Mouse (Mus musculus) hematopoietic stem cell, adult 5-6 weeks (primary cell): ENCODE measurements around the gene Tbc1d21. TPM values are rescaled to one million over a fixed set of nuclear protein-coding genes. Genes with fewer than 3 reads are reported as not detected.
A peak's percentile ranks its signal among the peaks of the same experiment; 100 is the strongest.

Experiments
- ATAC-seq, 2 experiments: fragments of 125-278 bp in 1 of 2; replicated peaks in 1 of 2; 2 replicates each; pipeline ENCODE4 v1.8.0; 2016 to 2017; ENCODE audit warnings: inconsistent platforms in 2 of 2, mild to moderate bottlenecking in 2 of 2, moderate number of reproducible peaks in 2 of 2, low read depth in 1 of 2, moderate TSS enrichment in 1 of 2; ENCODE audit not compliant: low FRiP score in 2 of 2, poor library complexity in 2 of 2, severe bottlenecking in 2 of 2, insufficient read depth in 1 of 2, low TSS enrichment in 1 of 2
- total RNA-seq: library from RNA; stranded (forward); fragments of 172-1452, 232-1000 nt; gene quantifications from 2 replicates; pipeline ENCODE4 v1.2.3, GENCODE M21; 2017

Gene Tbc1d21
- total RNA-seq, 1 experiment from 2014 or later: not detected

DNA sequence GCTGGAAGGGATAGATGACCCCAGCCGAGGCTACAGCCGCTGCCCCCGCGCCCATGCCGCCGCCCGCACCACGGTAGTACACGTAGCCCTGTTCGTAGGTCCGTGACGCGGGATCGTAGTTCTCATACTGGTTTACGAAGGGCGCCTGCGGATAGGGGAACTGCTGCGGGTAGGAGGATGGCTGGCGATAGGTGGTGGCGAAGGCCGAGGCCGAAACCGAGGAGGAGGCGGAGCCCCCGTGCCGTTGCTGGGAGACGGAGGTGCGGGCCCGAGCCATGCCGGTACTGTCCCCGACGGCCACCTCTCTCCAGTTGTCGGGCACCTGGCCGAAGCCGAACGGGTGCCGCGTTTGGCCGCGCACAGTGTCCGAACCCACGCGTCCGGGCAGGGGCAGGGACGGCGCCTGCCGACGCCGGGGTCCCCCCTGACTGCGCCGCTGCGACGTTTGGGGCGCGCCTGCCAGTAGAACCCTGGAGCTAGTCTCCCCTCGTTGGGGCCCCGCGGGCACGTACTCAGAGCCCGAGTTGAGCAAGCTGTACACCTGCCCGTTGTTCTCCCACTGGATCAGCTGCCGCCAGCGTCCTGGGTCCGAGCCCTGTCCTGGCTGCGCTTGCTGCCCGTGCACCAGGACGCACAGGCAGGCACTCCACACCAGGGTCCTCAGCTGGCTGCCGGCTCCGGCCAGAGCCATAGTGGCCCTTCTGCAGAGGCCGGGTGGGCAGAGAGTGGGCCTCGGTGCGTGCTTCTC, 57.9 kb downstream of the Tbc1d21 start:
- peak; percentile 52 to 65 for ATAC-seq

DNA sequence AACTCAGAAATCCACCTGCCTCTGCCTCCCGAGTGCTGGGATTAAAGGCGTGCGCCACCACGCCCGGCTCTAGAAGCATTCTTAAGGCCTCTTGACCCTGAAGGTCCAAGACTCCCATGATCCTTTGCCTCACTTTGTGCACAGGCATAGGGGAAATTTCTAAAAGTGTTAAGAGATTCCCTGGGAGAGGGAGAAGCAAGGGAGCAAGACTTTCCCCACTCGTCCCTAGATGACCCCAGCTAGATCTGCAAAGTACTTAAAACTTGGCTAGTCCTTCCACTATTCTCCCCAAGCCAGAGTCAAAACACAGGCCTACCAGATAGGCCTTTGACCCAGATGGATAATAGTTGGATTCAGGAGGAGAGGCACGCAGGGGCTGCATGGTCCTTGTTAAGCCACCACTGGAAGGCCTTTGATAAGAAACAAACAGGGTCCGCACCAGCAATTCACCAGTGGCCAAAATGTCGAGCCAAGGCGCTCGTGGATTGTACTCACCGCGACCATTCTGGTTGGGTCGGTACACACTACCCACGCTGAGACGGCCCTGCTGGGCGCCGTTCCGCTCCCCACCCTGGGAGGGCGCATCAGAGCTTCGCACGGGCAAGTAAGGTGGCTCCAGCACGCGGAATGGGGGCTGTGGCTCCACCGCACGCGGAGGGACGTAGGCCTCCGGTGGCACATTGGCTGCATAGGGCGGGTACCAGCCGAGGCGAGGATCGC, 58.9 kb downstream of the Tbc1d21 start:
- ATAC-seq: no peak

DNA sequence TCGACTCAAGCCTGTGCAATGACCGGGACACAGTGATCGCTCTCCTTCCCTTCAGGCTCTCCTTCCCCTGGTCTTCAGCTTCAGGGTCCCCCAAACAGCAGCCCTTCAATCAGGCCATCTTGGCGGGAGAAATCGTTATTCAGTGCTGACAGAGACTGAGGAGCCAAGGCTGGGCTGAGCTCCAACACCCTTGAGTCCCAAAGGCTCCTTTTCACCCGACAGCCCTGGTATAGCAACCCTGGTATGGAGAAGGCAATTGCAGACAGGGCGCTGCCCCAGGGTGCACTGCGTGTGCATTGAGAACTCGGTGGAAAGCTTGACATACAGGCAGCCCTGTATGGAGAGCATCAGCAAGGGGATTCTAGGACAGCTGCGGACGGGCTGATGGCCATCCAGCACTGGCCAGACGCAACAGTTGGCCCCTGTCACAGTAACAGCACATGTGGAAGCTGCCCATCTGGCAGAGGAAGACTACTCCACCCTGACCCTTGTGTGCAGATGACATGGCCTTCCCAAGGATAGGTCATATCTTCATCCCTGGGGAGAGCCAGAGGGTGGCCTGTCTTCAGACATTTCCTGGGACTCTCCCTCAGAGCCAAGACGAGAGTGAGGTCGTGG, 60.1 kb downstream of the Tbc1d21 start:
- ATAC-seq: no peak

Other genes starting within 250 kb of the Tbc1d21 start
- 0.69 and 1.5 TPM in 2 replicates for gene Islr, start 166.1 kb downstream of the Tbc1d21 start, total RNA-seq
- 5.5 TPM in 1 of 2 replicates, not detected in the other for gene Islr2, start 166.1 kb downstream of the Tbc1d21 start, total RNA-seq
- 24.5 and 32.5 TPM in 2 replicates for gene Pml, start 120.7 kb downstream of the Tbc1d21 start, total RNA-seq
- 11.4 and 13.2 TPM in 2 replicates for gene Stoml1, start 117.3 kb downstream of the Tbc1d21 start, total RNA-seq
- 0.25 TPM in 1 of 2 replicates, not detected in the other for gene Loxl1, start 57.3 kb downstream of the Tbc1d21 start, total RNA-seq
- gene Insyn1, start 118.1 kb upstream of the Tbc1d21 start, total RNA-seq: 0.38 TPM in 1 of 2 replicates, not detected in the other
- 1.6 and 2.6 TPM in 2 replicates for gene Cd276, start 185.0 kb upstream of the Tbc1d21 start, total RNA-seq
- gene Nptn, start 211.8 kb upstream of the Tbc1d21 start, total RNA-seq: 45.5 and 64.8 TPM in 2 replicates